Mouse (Mus musculus) retina, adult 2 months (tissue): ENCODE data around the gene Gm960.

Experiments used
- DNase-seq: peaks from one replicate; pipeline ENCODE4 v3.0.0-alpha.2; 2012; ENCODE audit warnings: low read depth, low spot score

The Gm960 gene

GRCm38 (mm10) chr19:4712156-4712780, 13.8 kb upstream of the Gm960 start:
- no peak for DNase-seq

- no peak for DNase-seq
These were observed 13.2 kb upstream of the Gm960 start for GRCm38 (mm10) chr19:4711601-4712155.

DNA sequence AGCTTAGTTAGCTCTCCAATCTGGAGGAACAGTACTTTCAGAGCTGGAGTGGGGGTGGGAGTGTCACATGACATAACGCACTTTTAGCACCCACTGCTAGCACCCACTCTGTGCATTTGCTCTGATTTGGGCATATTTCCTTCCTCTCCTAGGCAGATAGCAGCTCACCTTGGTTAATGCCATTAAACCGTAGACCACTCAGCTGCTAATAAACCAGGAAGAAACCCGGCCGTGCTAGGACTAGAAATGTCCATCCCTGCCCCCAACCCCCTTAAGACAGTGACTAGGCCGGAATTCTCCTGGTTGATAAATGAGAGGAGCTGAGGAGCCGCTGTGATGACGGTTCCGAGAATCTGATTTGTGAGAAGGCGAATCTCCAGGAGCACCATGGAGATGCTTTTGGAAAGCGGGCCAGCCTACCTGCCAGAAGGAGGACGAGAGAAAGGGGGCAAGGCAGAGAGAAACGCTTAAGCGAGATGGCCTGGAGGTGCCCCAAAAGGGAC, 12.7 kb upstream of the Gm960 start, which contains the start of gene Sptbn2:
Gene Sptbn2 (plus strand): TSS at position 70 of the 503 bp plus-strand sequence.
- no peak for DNase-seq

DNA sequence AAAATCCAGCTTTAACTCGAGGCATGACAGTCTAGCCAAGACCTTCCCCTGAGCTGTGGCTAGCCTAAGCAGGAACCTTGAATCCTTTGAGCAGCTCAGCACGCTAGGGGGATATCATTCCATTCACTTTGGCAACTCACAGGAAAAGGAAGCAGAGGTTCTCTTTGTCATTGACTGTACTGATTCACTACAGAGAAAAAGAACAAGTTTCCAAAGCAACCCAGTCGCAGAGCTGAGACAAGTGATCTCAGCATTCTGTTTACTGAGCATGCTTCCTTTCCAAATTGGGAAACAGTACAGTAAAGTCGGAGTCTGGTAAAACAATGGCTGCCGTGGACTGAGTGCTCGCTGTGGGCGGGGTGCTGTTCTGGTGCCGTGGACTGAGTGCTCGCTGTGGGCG, 10.3 kb upstream of the Gm960 start:
- no peak for DNase-seq

DNA sequence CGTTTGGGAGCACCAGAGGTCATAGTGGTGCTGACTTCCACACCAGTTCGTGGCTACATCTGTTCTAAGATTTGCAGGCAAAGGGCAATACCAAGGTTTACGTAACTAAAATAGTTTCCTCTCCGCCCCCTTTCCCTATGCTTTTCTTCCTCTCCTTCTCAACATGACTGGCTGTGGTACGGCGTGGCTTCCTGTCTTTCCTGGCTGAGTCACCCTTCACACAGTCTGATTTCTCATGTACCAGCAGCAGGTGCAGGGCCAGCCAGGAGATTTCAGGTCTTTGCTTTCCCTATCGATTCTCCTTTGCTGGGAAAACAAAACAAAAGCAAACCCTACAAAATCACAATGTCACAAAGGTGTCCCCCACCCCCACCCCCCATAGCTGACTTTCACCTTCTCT, 2.8 kb upstream of the Gm960 start:
- no peak for DNase-seq

GRCm38 (mm10) chr19:4700656-4701055, 2.2 kb upstream of the Gm960 start:
- DNase-seq = no peak

DNA sequence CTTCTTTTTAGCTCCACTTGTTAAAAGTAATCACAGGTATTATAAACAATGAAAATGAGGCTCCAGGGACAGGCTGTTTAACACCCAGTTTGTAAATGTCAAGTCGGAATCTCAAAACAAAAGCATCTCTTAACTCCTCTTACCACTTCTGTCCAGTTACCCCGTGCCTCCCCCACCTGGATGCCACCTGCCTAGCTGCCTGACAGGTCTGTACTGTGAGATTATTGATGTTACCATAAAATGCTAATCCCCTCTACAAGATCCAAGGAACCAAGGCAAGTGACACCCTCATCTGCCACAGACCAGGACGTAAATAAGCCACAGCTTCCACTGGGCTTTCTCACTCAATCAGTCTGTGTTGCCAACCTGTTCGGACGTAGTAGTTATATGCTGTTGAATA, 1.4 kb upstream of the Gm960 start:
- no peak for DNase-seq

DNA sequence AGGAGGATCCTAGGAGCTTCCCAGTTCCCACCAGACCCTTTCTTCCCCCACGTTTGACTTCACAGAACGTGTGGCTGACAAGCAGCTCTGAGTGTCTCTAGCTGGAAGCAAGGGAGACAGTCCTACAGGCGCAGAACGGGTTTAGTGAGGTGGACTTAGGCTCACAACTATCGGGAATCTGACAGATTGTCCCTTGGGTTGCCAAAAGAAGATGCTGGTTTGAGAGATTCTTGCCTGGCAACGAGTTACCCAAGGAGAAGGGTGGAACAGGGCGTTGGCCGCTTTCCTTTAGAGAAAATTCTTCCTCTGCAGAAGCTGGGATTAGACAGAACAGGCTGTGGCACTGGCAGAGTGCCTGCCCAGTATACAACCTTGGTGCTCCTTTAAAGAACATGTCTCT, 388 bp upstream of the Gm960 start:
- DNase-seq = no peak

GRCm38 (mm10) chr19:4697721-4698120, 747 bp downstream of the Gm960 start:
- no peak for DNase-seq

- DNase-seq = no peak
These were observed 1.3 kb downstream of the Gm960 start for GRCm38 (mm10) chr19:4697121-4697520.

- DNase-seq = no peak
These were observed 4.1 kb downstream of the Gm960 start for GRCm38 (mm10) chr19:4694346-4694745.

DNA sequence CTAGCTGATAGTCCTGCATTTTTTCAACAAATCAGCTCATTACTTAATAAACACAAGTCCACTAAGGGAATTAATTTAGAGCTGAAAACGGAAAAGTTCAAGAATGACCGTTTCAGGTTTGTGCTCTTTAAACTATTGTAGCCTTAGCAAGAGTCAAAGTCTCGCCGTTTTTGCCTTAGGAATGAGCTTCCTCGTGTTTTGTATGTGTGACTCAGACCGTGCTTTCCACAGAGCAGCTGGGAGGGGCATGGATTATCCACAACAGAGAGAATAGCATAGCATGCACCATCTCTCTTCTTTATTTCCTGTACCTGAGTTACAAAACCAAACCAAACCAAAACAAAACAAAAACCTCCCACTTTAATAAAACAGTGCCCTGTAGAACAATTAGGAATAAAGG, 26.1 kb downstream of the Gm960 start:
- no peak for DNase-seq

GRCm38 (mm10) chr19:4670776-4671175, 27.7 kb downstream of the Gm960 start:
- DNase-seq = no peak

DNA sequence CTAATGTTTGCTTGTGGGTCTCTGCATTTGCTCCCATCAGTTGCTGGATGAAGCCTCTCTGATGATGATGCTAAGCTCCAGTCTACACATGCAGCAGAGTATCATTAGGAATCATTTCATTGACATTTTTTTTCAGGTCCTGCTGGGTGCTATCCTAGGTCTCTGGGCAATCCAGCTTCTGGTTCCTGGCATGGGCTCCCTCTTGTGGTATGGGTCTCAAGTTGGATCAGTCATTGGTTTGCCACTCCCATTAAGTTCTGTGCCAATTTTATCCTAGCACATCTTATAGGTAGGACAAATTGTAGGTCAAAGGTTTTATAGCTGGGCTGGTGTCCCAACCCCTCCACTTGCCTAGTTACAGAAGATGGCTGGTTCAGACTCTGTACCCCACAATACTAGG, 31.7 kb downstream of the Gm960 start:
- DNase-seq = no peak

- no peak for DNase-seq
These were observed 40.3 kb downstream of the Gm960 start for GRCm38 (mm10) chr19:4658156-4658555.

GRCm38 (mm10) chr19:4646917-4647492, 51.5 kb downstream of the Gm960 start:
- DNase-seq = no peak

- no peak for DNase-seq
These were observed 54.2 kb downstream of the Gm960 start for GRCm38 (mm10) chr19:4644271-4644670.

- DNase-seq = no peak
These were observed 62.5 kb downstream of the Gm960 start for GRCm38 (mm10) chr19:4635986-4636385.

GRCm38 (mm10) chr19:4628819-4629218, 69.6 kb downstream of the Gm960 start:
- no peak for DNase-seq

GRCm38 (mm10) chr19:4625829-4626535, 72.5 kb downstream of the Gm960 start:
- DNase-seq = no peak

GRCm38 (mm10) chr19:4625179-4625828, 73.2 kb downstream of the Gm960 start, which contains the start of gene Rce1:
TSS of gene Rce1 (minus strand) at chr19:4625641.
- DNase-seq = peak; percentile 78
